Mouse (Mus musculus) kidney, postnatal 0 days (tissue): ENCODE measurements around the gene Vldlr. TPM values are rescaled to one million over a fixed set of nuclear protein-coding genes. Genes with fewer than 3 reads are reported as not detected.

Experiments
- ATAC-seq: fragments of 200-750 bp; cut with Nextera tagmentation; replicated peaks from 2 replicates; pipeline ENCODE4 v1.8.0; 2017; ENCODE audit warnings: low read depth, moderate number of reproducible peaks, moderate TSS enrichment, moderate library complexity; ENCODE audit not compliant: low FRiP score
- DNase-seq: peaks from one replicate; pipeline ENCODE4 v3.0.0-alpha.2; 2016; ENCODE audit warnings: low spot score
- H3K27ac ChIP-seq: fragments of 300-500 bp; sonication (generic); 2 replicates; pipeline ENCODE4 v1.5.1; 2014; ENCODE audit warnings: mild to moderate bottlenecking
- H3K27me3 ChIP-seq: fragments of 300-500 bp; sonication (generic); 2 replicates; pipeline ENCODE4 v1.6.1; 2014; ENCODE audit warnings: low read length, mixed read lengths; ENCODE audit not compliant: insufficient read depth
- H3K36me3 ChIP-seq: fragments of 300-500 bp; sonication (generic); 2 replicates; pipeline ENCODE4 v1.6.1; 2014; ENCODE audit warnings: low read length, mixed read lengths; ENCODE audit not compliant: insufficient read depth
- H3K4me1 ChIP-seq: fragments of 300-500 bp; sonication (generic); replicated peaks from 2 replicates; pipeline ENCODE4 v1.6.1; 2014; ENCODE audit warnings: antibody characterized with exemption, low read length, mixed read lengths; ENCODE audit not compliant: insufficient read depth
- H3K4me2 ChIP-seq: fragments of 300-500 bp; sonication (generic); 2 replicates; pipeline ENCODE4 v1.6.1; 2014; ENCODE audit warnings: mild to moderate bottlenecking, low read length, moderate library complexity, mixed read lengths
- H3K4me3 ChIP-seq: fragments of 300-500 bp; sonication (generic); replicated peaks from 2 replicates; pipeline ENCODE4 v1.5.1; 2014; ENCODE audit warnings: low read depth, low read length
- H3K9ac ChIP-seq: fragments of 300-500 bp; sonication (generic); 2 replicates; pipeline ENCODE4 v1.6.1; 2014; ENCODE audit warnings: low read depth, low read length
- H3K9me3 ChIP-seq: fragments of 300-500 bp; sonication (generic); replicated peaks from 2 replicates; pipeline ENCODE4 v1.6.1; 2016; ENCODE audit warnings: low read length, inconsistent platforms, mixed read lengths
- CTCF ChIP-seq: IDR thresholded peaks from 2 replicates; pipeline ENCODE4 v1.5.1; 2016; ENCODE audit warnings: antibody characterized with exemption, low read depth, mild to moderate bottlenecking, moderate library complexity
- whole genome bisulfite sequencing: fragments of 180-500 bp; shearing (Covaris S2); extraction: QIAGEN DNeasy Blood & Tissue Kit; methylation state at CpG from one replicate; pipeline ENCODE4 v1.1.7; 2014; 5-methylcytosine and 5-hydroxymethylcytosine counted together
- polyA plus RNA-seq: library from polyadenylated mRNA; unstranded; fragments of >200 nt; fragmentation: Nextera tagmentation; extraction: Ambion mirVana; gene quantifications from 2 replicates; pipeline ENCODE4 v1.2.1, GENCODE M21; 2015

Gene Vldlr
- polyA plus RNA-seq, 1 experiment from 2014 or later = 41.8 TPM

DNA sequence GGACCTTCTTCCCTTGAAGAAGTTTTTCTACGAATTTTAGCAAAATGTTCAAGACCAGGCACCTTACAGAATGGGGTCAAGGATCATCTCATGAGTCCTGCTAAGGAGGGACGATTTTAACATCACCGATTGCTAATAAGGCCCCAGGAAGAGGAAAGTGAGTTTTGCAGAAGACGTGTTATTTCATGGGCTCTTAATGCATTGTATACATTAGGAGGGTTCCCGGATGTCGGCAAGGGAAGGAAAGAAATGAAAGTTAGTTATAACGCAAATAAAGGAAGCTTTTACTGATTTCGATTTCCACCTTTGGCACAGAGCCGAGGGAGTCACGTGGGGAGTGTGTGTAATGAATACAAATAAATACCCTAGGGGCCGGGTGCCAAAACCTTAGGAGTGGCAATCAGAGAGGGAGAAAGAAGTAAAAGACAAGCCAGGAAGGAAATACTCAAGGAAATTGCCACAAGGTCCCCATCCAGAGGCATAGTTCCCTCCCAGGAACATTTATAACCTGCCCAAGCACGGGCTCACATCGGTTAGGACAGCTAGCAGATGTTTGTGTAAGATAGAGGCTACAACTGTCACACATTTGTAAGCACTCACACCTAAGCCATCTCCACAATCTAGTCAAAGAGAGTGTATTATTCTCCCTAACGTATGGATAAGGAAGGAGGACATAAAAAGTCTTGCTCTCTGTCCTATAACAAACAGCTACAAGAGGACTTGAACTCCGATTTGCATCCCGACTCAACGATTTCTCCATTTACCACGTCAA lies 35.7 kb upstream of the Vldlr start:
- Histone ChIP-seq H3K36me3 (no peaks in the 10 kb centered on the region), H3K4me3 (no peak overlapping the region), H3K27me3 (no peaks in the 10 kb centered on the region), H3K9ac (no peak overlapping the region), H3K27ac (no peak overlapping the region), H3K4me1 (0 out of 2 replicates have a peak, but pooled peaks cover 6% of the 10 kb centered on the region), H3K4me2 (peak overlapping the region; percentile 19; the same call in 1 of the 2 replicates), H3K9me3 (no peaks in the 10 kb centered on the region)
- DNase-seq (peak; percentile 50), ATAC-seq (no peak)
- WGBS = 54% methylated on average over 18 of the region's 18 CpGs
- TF ChIP-seq CTCF = no peak

DNA sequence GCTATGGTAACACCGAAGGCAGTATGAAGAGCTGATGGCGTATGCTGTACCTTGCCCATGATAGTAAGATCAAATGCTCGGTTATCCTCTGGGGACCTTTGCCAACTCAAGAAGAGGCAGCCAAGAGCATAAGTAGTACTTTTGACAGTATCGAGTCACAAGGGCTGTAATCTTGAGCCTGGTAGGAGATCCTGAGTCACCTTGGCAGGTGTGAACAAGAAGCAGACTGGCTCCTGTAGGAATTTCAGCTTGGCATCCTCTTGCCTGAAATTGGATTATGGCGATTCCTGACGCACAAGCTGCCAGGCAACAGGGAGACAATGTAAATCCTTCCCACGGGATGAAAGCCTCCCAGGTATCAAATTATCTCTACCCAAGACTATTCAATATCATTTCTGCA lies 32.8 kb upstream of the Vldlr start:
- Histone ChIP-seq H3K9ac (no peak overlapping the region), H3K4me1 (0 out of 2 replicates have a peak, but pooled peaks cover 6% of the 10 kb centered on the region), H3K4me2 (no peak overlapping the region), H3K27me3 (no peaks in the 10 kb centered on the region), H3K4me3 (no peak overlapping the region), H3K36me3 (no peaks in the 10 kb centered on the region), H3K27ac (no peak overlapping the region), H3K9me3 (no peaks in the 10 kb centered on the region)
- DNase-seq (no peak), ATAC-seq (no peak)
- WGBS = 86% methylated on average over 7 of the region's 7 CpGs
- TF ChIP-seq CTCF = no peak

DNA sequence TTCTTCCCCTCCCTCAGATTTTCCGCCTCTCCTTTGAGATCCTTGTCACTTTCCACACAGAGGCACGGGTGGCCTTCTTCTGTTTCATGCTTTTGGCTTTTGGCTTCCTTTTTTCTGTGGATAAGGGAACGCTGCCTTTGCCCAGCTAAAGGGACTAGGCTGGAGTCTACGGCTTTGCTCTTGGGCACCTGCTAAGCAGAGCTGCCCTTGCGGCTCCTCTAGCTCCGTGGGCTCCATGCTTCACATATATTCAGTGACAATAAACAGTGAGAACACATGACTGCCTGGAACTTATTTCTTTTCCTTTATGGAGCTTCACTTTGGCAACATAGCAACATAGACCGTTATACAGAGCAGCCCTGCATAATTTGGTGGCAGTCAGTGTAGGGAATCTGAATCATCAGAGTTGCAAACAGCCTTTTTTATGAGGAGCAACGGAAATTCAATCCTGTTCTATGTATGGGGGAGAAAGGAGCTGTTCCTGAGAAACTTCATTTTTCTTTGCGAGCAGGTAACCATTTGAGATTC lies 12.5 kb upstream of the Vldlr start:
- Histone ChIP-seq H3K27me3 (no peaks in the 10 kb centered on the region), H3K9me3 (no peaks in the 10 kb centered on the region), H3K9ac (no peak overlapping the region), H3K27ac (no peak overlapping the region), H3K4me3 (no peak overlapping the region), H3K36me3 (no peaks in the 10 kb centered on the region), H3K4me1 (no peaks in the 10 kb centered on the region), H3K4me2 (no peak overlapping the region)
- DNase-seq (no peak), ATAC-seq (no peak)
- TF ChIP-seq CTCF = no peak
- 57% methylated on average over 9 of the region's 9 CpGs for WGBS

DNA sequence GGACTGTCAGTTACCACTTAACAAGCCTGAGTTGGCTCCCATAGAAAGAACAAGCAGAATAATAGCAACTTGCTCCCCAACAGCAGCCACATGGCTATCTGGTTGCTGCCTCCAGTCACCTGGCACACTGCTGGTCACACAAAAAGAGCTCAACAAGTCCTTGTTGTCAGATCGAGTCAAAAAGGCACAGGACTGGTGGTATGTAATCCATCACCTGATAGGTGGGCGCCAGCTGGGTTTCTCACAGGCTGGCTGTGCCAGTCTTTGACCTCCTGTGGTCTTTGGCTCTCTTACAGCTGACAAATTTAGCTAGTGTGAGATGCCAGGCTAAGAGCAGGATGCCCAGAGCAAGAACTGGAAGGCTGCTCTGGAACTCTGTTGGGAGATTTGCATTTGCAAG lies 5.3 kb upstream of the Vldlr start:
- Histone ChIP-seq H3K27ac (no peak overlapping the region), H3K4me3 (no peak overlapping the region), H3K36me3 (no peaks in the 10 kb centered on the region), H3K4me1 (no peaks in the 10 kb centered on the region), H3K4me2 (no peak overlapping the region), H3K9ac (no peak overlapping the region), H3K27me3 (no peaks in the 10 kb centered on the region; the same call in 1 of the 2 replicates), H3K9me3 (no peaks in the 10 kb centered on the region)
- no peak for DNase-seq
- no peak for ATAC-seq
- no peak for TF ChIP-seq CTCF
- WGBS = 75% methylated on average over 2 of the region's 2 CpGs

DNA sequence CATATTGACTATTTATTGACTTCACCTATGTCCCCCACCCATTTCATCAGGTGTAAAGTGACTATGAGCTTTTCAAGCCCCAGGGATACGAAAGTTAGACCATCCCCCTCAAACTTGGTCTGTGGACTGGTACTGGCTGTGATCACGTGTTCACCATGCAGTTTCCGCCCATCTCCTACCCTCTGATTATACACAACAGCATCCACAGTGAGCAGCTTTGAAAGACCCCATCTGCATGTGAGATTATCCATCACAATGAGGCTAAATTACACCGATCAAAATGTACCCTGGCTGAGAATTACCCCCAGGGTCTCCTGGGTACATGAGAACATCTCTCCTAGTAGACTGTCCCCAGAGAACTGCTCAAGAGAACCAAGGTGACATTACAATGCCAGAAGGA lies 688 bp upstream of the Vldlr start:
- H3K4me3 ChIP-seq = no peak overlapping the region
- no peaks in the 10 kb centered on the region; the same call in 1 of the 2 replicates for H3K27me3 ChIP-seq
- H3K36me3 ChIP-seq = no peaks in the 10 kb centered on the region
- DNase-seq (no peak), ATAC-seq (no peak)
- H3K27ac ChIP-seq = no peak overlapping the region
- H3K4me1 ChIP-seq = 0 out of 2 replicates have a peak, but pooled peaks cover 5% of the 10 kb centered on the region
- no peak overlapping the region for H3K4me2 ChIP-seq
- no peak overlapping the region for H3K9ac ChIP-seq
- no peaks in the 10 kb centered on the region for H3K9me3 ChIP-seq
- no peak for TF ChIP-seq CTCF
- WGBS = 72% methylated on average over 4 of the region's 4 CpGs

DNA sequence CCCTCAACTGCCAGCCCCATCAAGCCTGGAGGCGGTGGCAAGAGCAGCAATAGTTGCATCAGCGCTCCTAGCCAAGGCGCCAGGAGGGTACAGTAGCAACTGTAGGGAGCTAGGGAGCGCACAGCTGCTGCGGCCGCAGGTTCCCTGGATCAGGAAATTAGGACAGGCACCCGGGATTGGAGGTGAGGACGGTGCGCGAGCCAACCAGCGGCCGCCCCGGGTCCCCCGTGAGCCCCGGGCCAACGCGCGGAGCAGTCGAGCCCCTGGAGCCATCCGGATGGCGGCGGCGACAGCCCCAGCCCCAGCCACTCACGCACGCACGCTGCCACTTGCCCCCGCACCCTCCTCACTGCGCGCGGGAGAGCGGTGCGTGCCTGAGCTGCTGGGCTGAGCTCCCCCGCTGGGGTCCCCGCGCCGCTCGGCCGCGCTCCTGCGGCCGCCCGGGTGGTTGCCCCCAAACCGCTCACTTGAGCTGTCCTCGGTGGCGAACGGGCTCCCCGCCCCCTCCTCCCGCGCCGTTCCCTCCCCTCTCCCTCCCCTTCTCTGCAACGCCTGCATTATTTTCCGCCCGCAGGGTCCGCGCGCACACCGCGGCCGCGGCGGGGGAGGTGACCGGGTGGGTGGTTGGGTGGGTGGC lies 601 bp downstream of the Vldlr start:
- Histone ChIP-seq H3K27ac (peak overlapping the region; percentile 83), H3K4me1 (peaks cover 5% of the 10 kb centered on the region; the same call in 1 of the 2 replicates), H3K9me3 (no peaks in the 10 kb centered on the region), H3K4me3 (peak overlapping the region; percentile 82), H3K9ac (peak overlapping the region; percentile 77), H3K27me3 (no peaks in the 10 kb centered on the region; the same call in 1 of the 2 replicates), H3K36me3 (no peaks in the 10 kb centered on the region), H3K4me2 (peak overlapping the region; percentile 92)
- WGBS = 0% methylated on average over 33 of the region's 62 CpGs
- ATAC-seq (peak; percentile 68), DNase-seq (peak; percentile 76)
- peak; percentile 59 for TF ChIP-seq CTCF
